ENCODE assay signal across 14 mouse cellular contexts in the genomic region with DNA sequence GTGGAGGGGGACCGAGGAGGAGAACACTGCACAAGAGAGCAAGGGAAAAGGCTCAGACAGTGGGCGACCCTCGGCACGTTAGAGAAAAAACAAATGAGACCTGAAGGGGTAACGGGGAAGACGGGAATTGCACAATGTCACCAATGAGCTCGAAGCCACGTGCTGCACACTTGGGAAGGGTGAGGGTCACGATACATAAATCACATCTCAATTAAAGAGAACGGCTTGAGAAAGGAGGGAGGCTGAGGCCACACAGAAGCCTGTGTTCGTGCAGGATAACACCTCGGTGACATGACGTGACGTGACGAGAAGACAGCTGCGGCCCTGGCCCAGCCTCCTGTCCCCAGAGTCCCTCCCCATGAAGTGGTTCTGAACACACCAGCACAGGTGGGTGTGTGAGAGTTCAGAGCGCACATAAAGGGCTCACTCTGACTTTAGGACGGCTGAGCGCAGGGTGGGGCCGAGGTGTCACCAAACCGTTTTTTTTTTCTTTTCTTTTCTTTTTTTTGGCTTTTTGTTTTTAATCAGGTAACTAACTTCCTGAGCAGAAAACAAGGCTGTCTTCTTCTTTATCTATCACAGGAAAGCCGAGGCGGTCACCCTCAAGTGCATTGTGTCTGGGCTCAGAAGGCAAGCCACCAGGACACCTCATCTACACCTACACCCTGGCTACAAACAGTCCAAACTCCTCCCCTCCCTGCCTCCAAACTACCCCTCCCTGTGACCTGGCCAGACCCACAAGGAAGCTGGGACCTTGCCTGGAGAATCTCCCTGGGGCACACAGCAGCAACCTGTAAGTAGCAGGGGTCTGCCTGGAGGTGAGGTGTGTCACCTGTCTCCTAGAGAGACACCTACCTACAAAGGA. TPM values are rescaled to one million over a fixed set of nuclear protein-coding genes. Genes with fewer than 3 reads are reported as not detected.
DNase-seq lines count a peak whose midpoint lies in the region; ATAC-seq lines count a peak whose summit lies in the region.
"Had no signal": no experiment of that assay in that cellular context is flagged by ENCODE, and none has a peak within 500 bp of the region (broad histone marks: within the 10 kb centered on the region; RNA-seq: fewer than 3 reads in every experiment).

No protein-coding gene starts in this region.

- peaks cover 8% of the 10 kb centered on the region for H3K4me1 ChIP-seq in heart, embryonic 16.5 days (ENCODE audit: control insufficient read depth, insufficient read depth, low read length)
- peaks cover 58% of the 10 kb centered on the region for H3K4me1 ChIP-seq in liver, embryonic 11.5 days (replicated peaks; ENCODE audit: control insufficient read depth, insufficient read depth, low read length)
- peaks cover 23% of the 10 kb centered on the region for H3K4me1 ChIP-seq in neural tube, embryonic 12.5 days

- WGBS in heart, embryonic 16.5 days, result 62% methylated on average over 23 of the region's 23 CpGs
- WGBS in liver, embryonic 11.5 days, result 54% methylated on average over 23 of the region's 23 CpGs
- 41% methylated on average over 23 of the region's 23 CpGs for WGBS in neural tube, embryonic 12.5 days

- no peaks in the 10 kb centered on the region for H3K27me3 ChIP-seq in heart, embryonic 16.5 days (ENCODE audit: control insufficient read depth, insufficient read depth, low read length)
- no peaks in the 10 kb centered on the region for H3K27me3 ChIP-seq in liver, embryonic 11.5 days (replicated peaks; ENCODE audit: control insufficient read depth, insufficient read depth, low read length)
- H3K27me3 ChIP-seq in neural tube, embryonic 12.5 days (replicated peaks), result no peaks in the 10 kb centered on the region
- H3K27me3 ChIP-seq: midbrain, embryonic 12.5 days had no signal

- DNase-seq in heart, postnatal 4 days, result no peak
- peak; percentile 93 for DNase-seq in T-cell, adult 2 months (ENCODE audit: low spot score)
- no peak for DNase-seq in liver, embryonic 11.5 days (ENCODE audit: low spot score)
- DNase-seq in kidney, postnatal 36 days, result no peak
- no peak for DNase-seq in cerebellum, postnatal 25 days
- DNase-seq: adrenal gland, postnatal 25 days; B cell, adult 2 months; cerebellum, adult 11-12 months had no signal

- H3K36me3 ChIP-seq in heart, embryonic 16.5 days (ENCODE audit: control insufficient read depth, insufficient read depth), result peaks cover 6% of the 10 kb centered on the region
- H3K36me3 ChIP-seq in liver, embryonic 11.5 days (ENCODE audit: control insufficient read depth, insufficient read depth, low read length), result peaks cover 8% of the 10 kb centered on the region
- H3K36me3 ChIP-seq in neural tube, embryonic 12.5 days, result peaks cover 13% of the 10 kb centered on the region

- 0 out of 2 replicates have a peak, but pooled peaks cover 5% of the 10 kb centered on the region for H3K9me3 ChIP-seq in heart, embryonic 16.5 days (replicated peaks; ENCODE audit: control insufficient read depth, low read length)
- H3K9me3 ChIP-seq in liver, embryonic 11.5 days (ENCODE audit: control insufficient read depth, low read length), result peaks cover 4% of the 10 kb centered on the region
- H3K9me3 ChIP-seq in neural tube, embryonic 12.5 days, result peaks cover 6% of the 10 kb centered on the region; the same call in 1 of the 2 replicates
- H3K9me3 ChIP-seq: midbrain, embryonic 12.5 days had no signal

- peak; percentile 41; the same call in 1 of the 2 replicates for ATAC-seq in heart, embryonic 16.5 days (replicated peaks; ENCODE audit: extremely low read depth, insufficient read depth, low FRiP score)
- ATAC-seq in liver, embryonic 11.5 days (replicated peaks; ENCODE audit: low FRiP score), result no peak
- no peak for ATAC-seq in neural tube, embryonic 12.5 days (ENCODE audit: low FRiP score, low read depth)
- ATAC-seq in cerebellum, adult (ENCODE audit: insufficient number of reproducible peaks, low FRiP score, low TSS enrichment), result no peak
- ATAC-seq: hindbrain, embryonic 16.5 days had no signal

- H3K4me2 ChIP-seq in heart, embryonic 16.5 days (ENCODE audit: low read depth, low read length), result no peak overlapping the region
- peak overlapping the region; percentile 12; the same call in 1 of the 2 replicates for H3K4me2 ChIP-seq in liver, embryonic 11.5 days
- peak overlapping the region; percentile 27; the same call in 1 of the 2 replicates for H3K4me2 ChIP-seq in neural tube, embryonic 12.5 days (replicated peaks)
- H3K4me2 ChIP-seq: heart, embryonic 11.5 days; midbrain, embryonic 12.5 days had no signal

- H3K27ac ChIP-seq in heart, embryonic 16.5 days (ENCODE audit: low read length), result no peak overlapping the region
- peak overlapping the region; percentile 25; the same call in 1 of the 2 replicates for H3K27ac ChIP-seq in liver, embryonic 11.5 days (ENCODE audit: low read depth, low read length)
- H3K27ac ChIP-seq in neural tube, embryonic 12.5 days, result no peak overlapping the region
- H3K27ac ChIP-seq: midbrain, embryonic 12.5 days had no signal

- H3K4me3 ChIP-seq in heart, embryonic 16.5 days (ENCODE audit: low read length), result no peak overlapping the region
- no peak overlapping the region for H3K4me3 ChIP-seq in liver, embryonic 11.5 days (ENCODE audit: low read depth, low read length)
- no peak overlapping the region for H3K4me3 ChIP-seq in neural tube, embryonic 12.5 days
- H3K4me3 ChIP-seq: midbrain, embryonic 12.5 days had no signal

- H3K9ac ChIP-seq in heart, embryonic 16.5 days (ENCODE audit: low read length), result no peak overlapping the region
- H3K9ac ChIP-seq in liver, embryonic 11.5 days (ENCODE audit: low read depth, low read length), result no peak overlapping the region; the same call in 1 of the 2 replicates
- no peak overlapping the region for H3K9ac ChIP-seq in neural tube, embryonic 12.5 days
- H3K9ac ChIP-seq: midbrain, embryonic 12.5 days had no signal

RNA-seq across cellular contexts. Expression of a gene that starts 12.2 kb away (rescaled TPM):
- polyA plus RNA-seq in heart, embryonic 16.5 days (2015; fragmentation: Nextera tagmentation; extraction: Ambion mirVana), result 9.9 and 11.6 TPM in 2 replicates
- total RNA-seq in heart, postnatal 4 days (2021), result 10 to 100 TPM; 13.8 to 14.8 TPM
- polyA plus RNA-seq in liver, embryonic 11.5 days (2014; fragmentation: Nextera tagmentation; extraction: Ambion mirVana), result 16.1 and 16.5 TPM in 2 replicates
- polyA plus RNA-seq in neural tube, embryonic 12.5 days (2016; fragmentation: Nextera tagmentation; extraction: Ambion mirVana), result 45.3 and 47.8 TPM in 2 replicates
